Mouse (Mus musculus): ENCODE results near the gene Mtus2. TPM values are rescaled to one million over a fixed set of nuclear protein-coding genes. Genes with fewer than 3 reads are reported as not detected.

Mtus2 gene
- total RNA-seq, 1 experiment from 2014 or later, result 3.0 TPM

DNA sequence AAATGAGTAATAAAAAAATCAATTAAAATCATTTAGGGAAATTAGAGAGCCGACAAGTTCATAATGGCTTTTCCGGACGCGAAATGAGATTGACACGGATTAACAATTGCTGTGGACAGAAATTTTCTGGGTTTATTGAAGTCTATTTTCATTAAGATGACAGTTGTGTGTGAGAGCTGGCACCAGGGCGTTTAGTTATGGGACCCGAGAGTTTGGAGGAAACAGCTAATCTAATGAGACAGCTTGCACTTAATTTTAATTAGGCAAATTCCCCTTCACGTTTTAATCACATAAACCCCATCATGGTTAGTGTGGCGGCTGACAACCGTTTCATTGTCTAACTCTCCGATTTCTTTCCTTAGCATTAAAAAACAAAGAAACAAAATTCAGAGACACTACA, 60.3 kb downstream of the Mtus2 start:
- ATAC-seq (ENCODE audit: extremely low read depth, insufficient number of reproducible peaks, low FRiP score, poor library complexity, severe bottlenecking), result no peak

DNA sequence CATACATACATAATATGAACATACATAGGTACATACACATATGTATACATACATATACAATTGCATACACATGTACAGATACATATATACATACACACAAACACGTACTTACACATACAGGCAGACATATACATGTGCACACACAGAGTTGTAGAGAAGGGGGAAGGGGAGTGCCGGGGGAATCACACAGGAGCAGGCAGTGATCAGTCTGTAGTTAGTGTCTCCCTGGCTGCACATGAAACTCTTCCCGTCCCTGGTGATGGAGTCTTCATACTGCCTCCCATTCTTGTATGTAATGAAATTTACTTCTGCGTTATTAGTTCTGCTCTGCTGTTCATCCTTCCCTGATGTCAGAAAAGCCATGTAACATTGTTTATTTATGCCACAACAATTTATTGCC, 65.7 kb downstream of the Mtus2 start:
- no peak for ATAC-seq (ENCODE audit: extremely low read depth, insufficient number of reproducible peaks, low FRiP score, poor library complexity, severe bottlenecking)

- ATAC-seq (ENCODE audit: extremely low read depth, insufficient number of reproducible peaks, low FRiP score, poor library complexity, severe bottlenecking), result no peak
Measured at GRCm38 (mm10) chr5:148026401-148027349, 69.6 kb downstream of the Mtus2 start.

DNA sequence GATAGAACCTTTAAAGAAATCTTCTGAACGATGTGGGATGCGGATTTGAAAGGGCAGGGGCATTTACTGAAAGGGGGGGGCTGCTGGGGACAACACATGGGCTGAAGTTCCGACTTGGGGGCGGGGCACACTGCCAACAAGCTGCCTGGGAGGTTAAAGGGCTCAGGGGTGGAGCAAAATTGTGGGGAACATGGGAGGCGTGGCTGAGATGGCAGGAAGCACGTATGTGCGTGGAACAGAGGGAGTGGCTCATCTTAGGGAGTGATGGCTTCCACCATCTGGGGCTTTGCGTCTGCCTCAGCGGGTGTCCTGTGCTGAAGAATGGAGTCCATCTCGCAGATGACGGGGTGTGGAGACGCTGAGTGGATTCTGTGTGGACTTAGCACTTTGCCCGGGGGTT, 70.9 kb downstream of the Mtus2 start:
- ATAC-seq (ENCODE audit: extremely low read depth, insufficient number of reproducible peaks, low FRiP score, poor library complexity, severe bottlenecking), result no peak

- no peak for ATAC-seq (ENCODE audit: extremely low read depth, insufficient number of reproducible peaks, low FRiP score, poor library complexity, severe bottlenecking)
Measured at GRCm38 (mm10) chr5:148041661-148042060, 84.5 kb downstream of the Mtus2 start.

DNA sequence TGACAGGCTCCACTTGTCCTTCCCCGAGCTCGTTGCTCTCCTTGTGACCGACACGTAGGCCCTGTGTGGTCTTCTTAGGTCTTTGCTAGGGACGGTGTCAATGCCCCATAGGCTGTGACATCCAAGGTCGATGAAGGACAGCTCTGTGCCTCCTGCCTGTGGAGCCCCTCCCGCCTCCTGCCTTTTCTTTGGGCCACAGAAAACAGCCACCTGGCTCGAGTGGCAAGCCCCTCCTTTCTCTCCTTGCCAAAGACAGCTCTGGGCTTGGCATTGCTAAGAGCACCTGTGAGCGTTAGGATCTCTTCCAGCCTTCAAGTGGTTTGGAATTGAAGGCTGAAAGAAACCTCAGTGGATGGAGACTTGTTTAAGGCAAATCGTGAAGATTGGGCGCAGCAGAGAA, 91.1 kb downstream of the Mtus2 start:
- no peak for ATAC-seq (ENCODE audit: extremely low read depth, insufficient number of reproducible peaks, low FRiP score, poor library complexity, severe bottlenecking)

GRCm38 (mm10) chr5:148049304-148049703, 92.2 kb downstream of the Mtus2 start:
- no peak for ATAC-seq (ENCODE audit: extremely low read depth, insufficient number of reproducible peaks, low FRiP score, poor library complexity, severe bottlenecking)

DNA sequence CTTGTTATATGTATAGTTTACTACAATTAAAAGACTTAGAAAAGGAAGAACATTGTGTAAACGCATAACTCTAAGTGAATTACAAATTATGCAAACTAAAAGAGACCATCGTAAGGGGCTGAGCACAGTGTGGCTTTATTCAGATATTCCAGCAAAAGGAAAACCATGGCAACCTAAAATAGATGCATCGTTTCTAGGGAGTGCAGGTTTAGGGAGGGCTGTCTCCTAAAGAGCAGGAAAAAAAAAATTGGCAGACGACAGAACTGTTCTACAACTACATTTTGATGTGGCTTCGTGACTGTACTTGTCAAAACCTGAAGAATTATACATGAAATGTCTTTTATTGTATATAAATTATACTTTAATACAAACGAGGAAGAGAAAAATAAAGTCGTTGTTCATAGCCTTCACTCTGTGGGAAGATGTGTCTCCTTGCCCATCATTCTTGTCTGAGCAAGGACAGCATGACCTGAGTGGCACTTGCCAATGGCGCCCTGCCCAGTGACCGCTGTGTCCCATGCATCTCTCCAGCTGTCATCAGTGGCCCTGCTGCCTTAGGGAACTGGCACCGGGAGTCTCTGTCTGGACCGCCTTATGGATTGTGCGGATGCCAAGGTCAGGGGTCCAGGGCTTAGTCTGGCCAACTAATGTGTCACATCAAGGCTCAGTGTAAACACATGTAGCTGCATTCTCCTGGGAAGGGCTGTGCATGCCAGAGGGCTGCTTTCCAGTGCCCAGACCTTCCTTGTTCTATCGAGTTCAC, 95.9 kb downstream of the Mtus2 start:
- no peak for ATAC-seq (ENCODE audit: extremely low read depth, insufficient number of reproducible peaks, low FRiP score, poor library complexity, severe bottlenecking)

DNA sequence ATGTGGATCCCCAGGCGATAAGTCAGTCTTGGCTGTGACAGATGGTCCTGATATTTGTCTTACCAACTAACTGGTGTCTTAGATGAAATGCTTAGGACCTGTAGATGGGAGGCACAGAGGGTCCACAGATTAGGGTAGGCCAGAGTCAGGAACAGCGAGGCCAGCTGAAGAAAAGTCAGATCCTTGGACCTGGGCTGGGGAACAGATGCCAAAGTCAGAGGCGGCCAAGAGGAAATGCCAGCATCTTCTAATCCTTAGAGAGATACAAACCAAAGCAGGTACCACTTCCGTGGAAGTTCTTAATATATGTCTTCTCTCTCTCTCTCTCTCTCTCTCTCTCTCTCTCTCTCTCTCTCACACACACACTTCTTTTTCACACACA, 96.5 kb downstream of the Mtus2 start:
- no peak for ATAC-seq (ENCODE audit: extremely low read depth, insufficient number of reproducible peaks, low FRiP score, poor library complexity, severe bottlenecking)

DNA sequence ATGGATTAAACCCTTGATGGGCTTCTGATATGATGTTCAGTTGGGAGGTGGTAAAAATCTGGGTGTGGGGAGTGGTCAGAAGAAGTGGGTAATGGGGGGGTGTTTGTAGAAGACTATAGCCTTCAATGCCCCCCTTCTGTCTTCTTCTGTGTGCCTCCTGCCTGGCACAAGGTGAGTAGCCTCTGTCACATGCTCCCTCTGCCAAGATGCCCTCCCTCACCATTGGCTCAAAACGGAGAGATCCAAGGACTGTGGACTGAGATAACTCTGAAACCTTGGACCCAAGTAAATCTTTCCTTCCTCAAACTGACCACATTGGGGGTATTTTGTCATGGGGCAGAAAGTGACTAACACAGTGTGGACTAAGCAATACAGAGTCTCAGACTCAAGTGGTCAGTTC, 99.7 kb downstream of the Mtus2 start:
- no peak for ATAC-seq (ENCODE audit: extremely low read depth, insufficient number of reproducible peaks, low FRiP score, poor library complexity, severe bottlenecking)

DNA sequence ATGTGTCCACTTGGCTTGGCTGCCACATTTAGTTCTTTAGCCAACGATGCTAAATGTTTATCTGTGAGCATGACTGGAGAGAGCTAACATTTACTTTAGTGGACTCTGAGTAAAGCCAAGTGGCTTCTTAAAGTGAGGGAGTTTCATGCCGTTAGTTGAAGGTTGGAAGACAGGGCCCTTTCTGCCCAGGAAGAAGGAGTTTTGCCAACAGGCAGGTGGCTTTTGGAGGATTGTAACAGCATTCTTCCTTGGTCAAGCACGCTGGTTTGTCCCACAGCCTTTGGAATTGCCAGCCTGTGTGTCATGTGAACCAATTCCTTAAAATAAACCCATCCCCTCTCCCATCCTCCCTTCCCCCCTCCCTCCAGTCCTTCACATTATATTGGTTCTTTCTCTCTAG, 100.3 kb downstream of the Mtus2 start:
- no peak for ATAC-seq (ENCODE audit: extremely low read depth, insufficient number of reproducible peaks, low FRiP score, poor library complexity, severe bottlenecking)

- no peak for ATAC-seq (ENCODE audit: extremely low read depth, insufficient number of reproducible peaks, low FRiP score, poor library complexity, severe bottlenecking)
Measured at GRCm38 (mm10) chr5:148059339-148059738, 102.2 kb downstream of the Mtus2 start.

- no peak for ATAC-seq (ENCODE audit: extremely low read depth, insufficient number of reproducible peaks, low FRiP score, poor library complexity, severe bottlenecking)
Measured at GRCm38 (mm10) chr5:148061869-148062268, 104.7 kb downstream of the Mtus2 start.

DNA sequence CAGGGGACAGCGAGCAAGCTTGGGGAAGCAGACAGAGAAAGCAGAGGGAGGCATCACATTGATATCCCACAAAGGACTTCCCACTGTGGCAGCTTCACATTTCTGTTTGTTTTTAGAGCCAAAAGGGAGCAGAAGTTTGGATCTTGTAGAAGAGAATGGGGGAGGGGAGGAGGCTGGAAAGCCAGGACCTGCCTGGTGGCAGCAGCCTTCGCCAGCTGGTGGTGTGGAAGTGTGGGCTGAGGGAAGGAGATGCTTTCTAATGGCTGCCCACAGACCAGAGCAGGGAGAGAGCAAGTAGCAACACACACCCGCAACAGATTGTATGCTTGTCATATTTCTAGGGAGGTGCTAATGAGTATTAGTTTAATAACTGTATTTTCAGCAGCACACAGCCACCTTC, 106.6 kb downstream of the Mtus2 start:
- ATAC-seq (ENCODE audit: extremely low read depth, insufficient number of reproducible peaks, low FRiP score, poor library complexity, severe bottlenecking), result no peak

DNA sequence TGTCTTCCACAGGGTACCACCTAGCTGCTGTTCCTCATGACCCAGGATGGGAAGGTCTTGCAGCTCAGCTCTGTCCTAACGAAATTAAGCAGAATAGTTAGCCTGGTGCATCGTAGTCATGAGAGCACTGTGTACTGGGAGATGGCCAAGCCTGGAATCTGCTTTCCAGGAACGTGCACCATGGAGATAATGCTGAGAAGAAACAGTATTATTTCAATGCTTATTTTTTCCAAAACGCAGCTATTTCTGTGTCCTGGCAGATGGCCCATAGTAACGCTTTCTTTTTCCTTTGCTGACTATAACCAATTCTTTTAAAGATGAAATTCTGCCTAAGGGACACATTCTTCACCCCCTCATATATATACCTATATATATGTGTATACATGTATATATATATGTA, 108.1 kb downstream of the Mtus2 start:
- no peak for ATAC-seq (ENCODE audit: extremely low read depth, insufficient number of reproducible peaks, low FRiP score, poor library complexity, severe bottlenecking)

DNA sequence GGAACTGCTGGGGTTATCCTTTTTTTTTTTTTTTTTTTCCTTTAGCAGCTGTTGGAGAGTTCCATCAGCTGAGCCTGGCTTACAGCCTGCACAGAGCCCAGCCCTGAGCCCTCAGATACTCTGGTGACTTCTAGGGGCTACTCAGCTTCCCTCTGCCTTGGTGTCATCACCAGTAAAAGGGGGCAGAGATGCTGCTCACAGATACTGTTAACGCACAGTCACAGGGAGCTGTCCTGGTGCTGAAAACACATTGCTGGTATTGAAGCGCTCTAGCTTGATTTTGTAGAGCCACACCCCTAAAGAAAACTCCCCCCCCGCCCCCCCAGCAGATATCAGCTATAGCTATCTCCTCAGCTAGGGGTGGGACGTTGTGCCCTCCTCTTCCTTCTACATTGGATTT, 112.8 kb downstream of the Mtus2 start:
- no peak for ATAC-seq (ENCODE audit: extremely low read depth, insufficient number of reproducible peaks, low FRiP score, poor library complexity, severe bottlenecking)

DNA sequence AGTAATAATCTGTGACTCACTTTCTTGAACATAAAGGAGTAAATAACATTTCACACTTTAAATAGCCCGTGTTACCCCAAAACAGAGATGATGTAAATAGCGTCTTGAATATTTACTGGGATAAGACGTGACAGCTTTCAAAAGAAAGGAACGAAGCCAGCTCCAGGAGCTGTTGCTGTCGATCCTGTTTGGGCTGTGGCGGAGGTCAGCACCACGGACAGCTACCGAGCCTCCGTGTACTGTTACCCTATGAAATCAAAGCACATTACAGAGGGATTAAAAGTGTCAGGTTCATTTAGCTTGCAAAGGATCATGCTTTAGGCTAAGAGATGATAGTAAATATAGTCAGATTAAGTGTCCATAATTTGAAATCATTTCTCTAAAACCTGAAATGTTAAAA, 114.7 kb downstream of the Mtus2 start:
- ATAC-seq (ENCODE audit: extremely low read depth, insufficient number of reproducible peaks, low FRiP score, poor library complexity, severe bottlenecking), result no peak

DNA sequence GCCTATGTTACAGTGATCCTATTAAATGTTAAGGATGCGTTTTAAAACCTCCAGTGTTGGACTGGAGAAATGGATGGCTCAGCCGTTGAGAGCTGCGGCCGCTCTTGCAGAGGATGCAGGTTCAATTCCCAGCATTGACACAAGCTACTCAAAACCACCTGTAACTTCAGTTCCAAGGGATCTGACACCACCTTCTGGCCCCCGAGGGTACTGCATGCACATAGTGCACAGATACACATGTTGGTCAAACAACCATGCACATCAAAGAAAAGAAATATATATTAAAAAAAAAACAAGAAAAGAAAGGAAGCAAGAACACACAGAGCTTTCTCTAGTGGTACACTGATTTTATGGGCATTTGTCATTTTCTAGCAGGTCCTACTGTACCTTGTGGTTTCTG, 116.3 kb downstream of the Mtus2 start:
- no peak for ATAC-seq (ENCODE audit: extremely low read depth, insufficient number of reproducible peaks, low FRiP score, poor library complexity, severe bottlenecking)

DNA sequence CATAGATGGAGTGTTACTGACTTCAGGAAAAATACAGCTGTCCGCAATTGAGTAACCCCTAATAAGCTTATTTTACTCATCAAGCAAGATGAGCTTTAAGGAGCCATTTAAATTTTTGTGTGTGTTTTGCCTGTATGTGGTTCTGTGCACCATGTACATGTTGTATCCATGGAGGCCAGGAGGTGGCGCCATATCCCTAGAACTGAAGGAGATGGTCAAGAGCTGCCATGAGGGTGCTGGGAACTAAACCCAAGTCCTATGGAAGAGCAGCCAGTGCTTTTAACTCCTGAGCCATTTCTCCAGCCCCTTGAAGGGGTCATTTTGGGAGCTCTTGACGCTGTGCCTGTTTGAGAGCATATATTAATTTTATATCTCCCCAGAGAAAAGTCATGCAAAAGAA, 122.6 kb downstream of the Mtus2 start:
- no peak for ATAC-seq (ENCODE audit: extremely low read depth, insufficient number of reproducible peaks, low FRiP score, poor library complexity, severe bottlenecking)

GRCm38 (mm10) chr5:148083541-148083940, 126.4 kb downstream of the Mtus2 start:
- no peak for ATAC-seq (ENCODE audit: extremely low read depth, insufficient number of reproducible peaks, low FRiP score, poor library complexity, severe bottlenecking)

Data from neutrophil, adult 5-6 weeks (primary cell).